Mouse (Mus musculus) urinary bladder, postnatal 4 days (tissue): ENCODE results near the gene Fsip1.
"Not testable (repeated sequence)": the region's sequence is repeated elsewhere in the genome, so short reads cannot be mapped to it uniquely, and the experiment has no call there.

Experiments
- DNase-seq, 2 experiments: peaks; one replicate each; pipeline ENCODE4 v3.0.0; 2021 to 2022; ENCODE audit warnings: low spot score in 2 of 2

Fsip1 gene

GRCm38 (mm10) chr2:118174558-118175383, 82.0 kb downstream of the Fsip1 start:
- no peak for DNase-seq

DNA sequence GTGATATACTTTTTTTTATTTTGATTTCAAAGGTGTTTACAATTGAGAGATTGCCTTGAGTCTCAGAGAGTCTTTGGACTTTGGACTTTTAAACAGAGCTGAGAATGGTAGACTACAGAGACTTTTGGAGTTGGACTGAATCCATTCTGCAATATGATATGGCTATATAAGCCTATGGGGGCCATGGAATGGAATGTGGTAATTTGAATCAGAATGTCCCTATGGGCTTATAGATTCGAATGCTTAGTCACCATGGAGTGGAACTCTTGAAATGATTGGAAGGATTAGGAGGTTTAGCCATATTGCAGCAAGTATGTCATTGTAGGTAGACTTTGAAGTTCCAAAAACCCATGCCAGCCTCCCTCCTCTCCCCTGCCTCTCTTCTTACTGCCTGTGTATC, 88.5 kb downstream of the Fsip1 start:
- no peak for DNase-seq

DNA sequence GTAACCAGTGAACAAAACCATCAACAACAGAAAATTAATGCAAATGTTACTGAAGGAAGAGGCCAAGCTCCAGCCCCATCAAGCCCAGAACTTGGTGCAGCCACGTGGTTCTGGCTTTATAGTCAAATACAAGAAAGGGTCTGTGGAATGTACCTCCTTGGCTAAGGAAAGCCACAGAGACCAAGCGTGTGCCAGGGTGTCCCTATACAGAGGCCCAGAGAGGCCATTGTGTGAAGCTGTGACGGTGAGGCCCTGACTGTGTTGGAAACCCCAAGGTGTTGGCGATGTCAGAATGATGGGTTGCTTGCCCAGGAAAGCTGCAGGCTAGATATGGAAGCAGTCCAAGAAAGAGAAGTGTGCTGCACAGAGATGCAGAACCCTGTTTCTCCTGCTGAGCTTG, 89.0 kb downstream of the Fsip1 start:
- DNase-seq = no peak

- DNase-seq = no peak
These were observed 91.1 kb downstream of the Fsip1 start for GRCm38 (mm10) chr2:118165691-118166090.

DNA sequence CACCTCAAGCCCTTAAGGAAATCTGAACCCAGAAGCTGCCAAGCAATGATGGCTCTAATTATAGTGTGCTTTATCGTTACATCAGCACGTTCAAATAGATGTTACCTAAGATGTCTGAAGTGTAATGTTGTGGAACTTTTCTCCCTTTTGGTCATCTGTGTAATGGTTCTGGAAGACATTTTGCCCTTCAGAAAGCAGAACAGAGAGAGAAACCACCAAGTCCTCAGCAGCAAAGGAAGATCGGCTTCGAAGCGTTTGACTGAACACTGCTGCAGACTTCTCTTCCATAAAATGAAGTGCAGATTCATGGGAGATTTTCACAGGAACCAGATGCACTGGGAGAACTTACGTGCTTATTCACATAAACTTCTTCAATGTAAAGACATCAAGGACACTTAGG, 92.6 kb downstream of the Fsip1 start:
- DNase-seq = no peak

DNA sequence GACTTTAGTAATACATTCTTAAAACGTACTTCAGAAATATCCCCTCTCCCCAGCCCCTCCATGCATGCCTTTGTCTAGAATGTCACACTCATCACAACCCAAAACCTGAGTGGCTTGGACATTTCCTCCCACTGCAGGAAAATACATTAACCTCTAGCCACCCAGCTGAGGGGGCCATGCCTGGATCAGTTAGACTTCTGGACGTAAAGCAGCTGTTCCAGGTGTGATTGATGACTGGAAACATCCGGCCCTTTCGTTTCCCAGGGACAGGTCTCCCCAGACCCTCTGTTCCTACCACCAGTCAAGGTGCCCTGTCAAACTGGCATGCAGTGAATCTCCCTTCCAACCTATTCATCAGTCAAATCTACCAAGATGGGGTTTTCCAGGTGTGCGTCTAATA, 94.3 kb downstream of the Fsip1 start:
- DNase-seq = no peak

DNA sequence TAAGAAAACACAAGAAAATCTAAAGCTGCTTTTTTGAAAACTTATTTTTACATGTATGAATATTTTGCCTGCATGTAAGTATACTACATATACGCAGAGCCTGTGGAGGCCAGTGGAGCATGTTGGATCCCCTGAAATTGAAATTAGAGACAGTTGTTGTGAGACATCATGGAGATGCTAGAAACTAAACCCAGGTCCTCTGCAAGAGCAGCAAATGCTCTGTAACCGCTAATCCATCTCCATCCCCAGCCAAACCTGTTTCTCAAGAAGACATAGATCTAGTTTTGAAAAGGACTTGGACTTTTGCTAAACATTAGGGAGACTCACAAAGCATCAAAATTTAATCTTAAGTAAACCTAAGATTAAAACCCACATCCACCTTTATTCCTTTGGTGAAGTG, 95.8 kb downstream of the Fsip1 start:
- no peak for DNase-seq

- DNase-seq = no peak
These were observed 96.2 kb downstream of the Fsip1 start for GRCm38 (mm10) chr2:118160547-118160946.

DNA sequence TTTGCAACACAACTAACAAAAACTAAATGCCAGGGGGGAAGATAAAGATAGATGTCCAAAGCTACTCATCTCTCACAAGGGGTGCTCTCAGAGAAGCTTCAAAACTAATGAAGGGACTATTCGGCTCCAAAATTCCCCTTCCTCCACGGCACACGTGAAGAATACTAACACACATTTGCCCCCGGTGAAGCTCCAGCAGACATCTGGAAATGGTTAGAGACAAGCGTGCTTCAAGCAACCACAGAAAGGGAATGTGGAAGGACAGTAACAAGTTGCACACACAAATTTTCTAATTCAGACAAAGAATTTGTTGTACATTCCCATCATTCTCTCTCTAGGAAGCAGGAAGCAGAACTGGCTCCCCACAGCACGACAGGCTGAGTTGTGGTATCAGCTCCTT, 97.6 kb downstream of the Fsip1 start:
- DNase-seq = no peak

DNA sequence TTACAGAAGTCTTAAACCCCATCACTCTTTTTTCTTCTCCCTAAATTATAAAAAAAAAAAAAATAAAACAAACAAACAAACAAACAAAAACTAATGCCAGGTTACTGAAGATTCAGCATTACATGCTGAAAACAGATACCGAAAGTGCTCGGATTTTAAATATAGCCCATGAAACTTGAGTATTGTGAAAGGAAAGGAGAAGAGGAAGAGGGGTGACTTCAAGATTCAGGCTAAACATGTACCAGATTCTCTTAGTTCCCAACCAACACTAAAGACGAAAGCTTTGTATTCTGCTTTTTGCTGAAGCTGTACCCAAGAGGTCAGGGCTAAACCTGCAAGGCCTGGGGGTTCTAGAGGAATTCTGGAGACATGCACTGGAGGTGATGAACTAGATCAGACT, 98.7 kb downstream of the Fsip1 start:
- DNase-seq = no peak

GRCm38 (mm10) chr2:118149855-118150563, 106.8 kb downstream of the Fsip1 start:
- DNase-seq = peak; percentile 40 to 65

DNA sequence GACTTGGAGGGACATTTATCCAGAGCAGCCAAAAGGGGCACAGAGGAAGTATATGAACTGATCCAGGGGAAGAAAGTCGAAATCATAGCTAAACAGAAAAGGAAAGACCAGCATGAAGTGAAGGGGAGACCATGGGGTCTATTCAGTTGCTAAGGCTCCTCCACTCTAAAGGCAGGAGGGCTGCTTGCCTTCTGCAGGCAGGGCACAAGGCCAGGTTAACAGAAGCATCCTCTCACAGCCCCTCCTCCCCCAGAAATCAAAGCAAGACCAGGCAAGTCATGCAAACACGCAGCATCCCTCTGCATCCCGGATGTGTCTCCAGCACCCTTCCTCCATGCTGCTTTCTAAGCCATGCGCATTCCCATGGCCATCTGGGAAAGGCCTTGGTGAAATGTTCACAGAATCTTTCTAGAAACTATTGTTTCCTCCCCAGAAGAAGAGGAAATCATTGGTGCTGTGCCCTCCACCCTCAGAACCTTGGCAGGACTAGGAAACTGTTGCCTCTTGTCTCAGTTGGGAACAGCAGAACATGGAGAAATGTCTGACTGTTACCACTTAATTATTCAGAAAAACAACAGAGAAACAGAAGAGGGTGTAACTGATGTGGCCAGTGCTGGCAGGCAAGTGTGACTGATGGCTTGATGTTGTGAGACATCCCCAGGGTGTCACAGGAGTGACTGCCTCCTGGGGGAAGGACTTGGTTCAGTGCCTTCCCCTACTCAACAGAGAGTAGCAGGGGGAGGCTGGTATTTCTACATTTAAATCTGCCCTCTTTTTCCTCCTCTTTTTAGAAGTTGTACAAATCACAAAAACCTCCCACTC, 108.2 kb downstream of the Fsip1 start:
- DNase-seq = no peak

DNA sequence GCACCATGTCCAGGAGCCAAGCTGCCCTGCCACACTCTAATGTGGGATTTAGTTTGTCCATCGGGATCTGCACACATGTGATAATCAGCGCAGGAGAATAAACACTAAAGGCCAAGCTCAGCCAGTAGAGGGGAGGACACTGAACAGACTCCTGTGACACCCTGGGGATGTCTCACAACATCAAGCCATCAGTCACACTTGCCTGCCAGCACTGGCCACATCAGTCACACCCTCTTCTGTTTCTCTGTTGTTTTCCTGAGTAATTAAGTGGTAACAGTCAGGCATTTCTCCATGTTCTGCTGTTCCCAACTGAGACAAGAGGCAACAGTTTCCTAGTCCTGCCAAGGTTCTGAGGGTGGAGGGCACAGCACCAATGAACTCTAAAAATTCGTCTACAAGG, 109.0 kb downstream of the Fsip1 start:
- DNase-seq = not testable (repeated sequence)

- no peak for DNase-seq
These were observed 115.1 kb downstream of the Fsip1 start for GRCm38 (mm10) chr2:118141651-118142050.

DNA sequence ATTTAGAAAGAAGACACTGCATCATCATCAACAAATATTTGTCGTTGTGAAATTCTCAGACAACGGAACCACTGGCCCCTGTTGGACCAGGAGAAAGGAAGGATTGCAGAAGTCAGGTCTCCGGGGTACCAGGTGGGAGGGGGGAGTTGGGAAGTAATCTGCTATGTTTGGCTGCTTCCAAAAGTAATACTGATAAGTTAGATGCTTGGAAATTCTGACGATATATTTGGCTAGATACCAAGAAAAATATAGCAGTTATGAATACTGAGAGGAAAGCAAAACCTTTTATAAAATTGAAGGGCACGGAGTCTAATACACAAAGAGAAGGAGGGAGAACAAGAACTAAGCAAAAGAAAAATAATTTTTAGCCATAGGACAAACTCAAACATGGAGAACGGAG, 117.5 kb downstream of the Fsip1 start:
- DNase-seq = no peak

DNA sequence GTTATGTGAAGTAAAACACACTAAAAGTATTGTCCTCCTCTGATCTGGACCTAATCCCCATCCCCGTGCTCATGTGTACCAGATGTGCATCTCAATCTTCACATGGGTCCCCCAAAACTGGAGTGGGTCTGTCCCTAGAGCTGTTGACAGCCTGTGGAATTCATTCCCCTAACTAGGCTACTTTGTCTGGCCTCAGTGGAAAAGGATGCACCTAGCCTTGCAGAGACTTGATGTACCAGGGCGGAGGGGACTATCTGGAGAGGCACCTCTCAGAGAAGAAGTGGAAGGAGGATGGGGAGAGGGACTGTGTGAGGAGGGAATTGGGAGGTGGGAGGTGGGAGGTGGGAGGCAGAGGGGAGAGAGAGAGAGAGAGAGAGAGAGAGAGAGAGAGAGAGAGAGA, 119.0 kb downstream of the Fsip1 start:
- no peak for DNase-seq

DNA sequence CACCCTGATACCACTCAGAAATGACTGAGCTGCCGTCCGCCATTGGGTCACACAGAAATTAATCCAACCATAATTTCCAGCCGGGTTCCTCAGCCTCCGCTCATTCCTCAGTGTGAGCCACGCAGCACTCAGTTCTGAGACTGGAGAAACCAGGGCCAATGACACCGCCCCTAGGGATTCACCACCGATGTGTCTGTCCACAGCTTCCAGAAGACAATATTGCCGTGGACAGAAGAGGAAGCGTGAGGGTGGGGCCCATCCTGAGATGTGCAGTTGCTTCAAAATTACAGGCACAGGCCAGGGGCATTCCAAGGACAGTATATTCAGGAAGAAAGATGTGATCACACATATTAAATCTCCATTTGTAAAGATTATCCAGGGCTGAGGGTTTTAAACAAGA, 119.7 kb downstream of the Fsip1 start:
- no peak for DNase-seq

DNA sequence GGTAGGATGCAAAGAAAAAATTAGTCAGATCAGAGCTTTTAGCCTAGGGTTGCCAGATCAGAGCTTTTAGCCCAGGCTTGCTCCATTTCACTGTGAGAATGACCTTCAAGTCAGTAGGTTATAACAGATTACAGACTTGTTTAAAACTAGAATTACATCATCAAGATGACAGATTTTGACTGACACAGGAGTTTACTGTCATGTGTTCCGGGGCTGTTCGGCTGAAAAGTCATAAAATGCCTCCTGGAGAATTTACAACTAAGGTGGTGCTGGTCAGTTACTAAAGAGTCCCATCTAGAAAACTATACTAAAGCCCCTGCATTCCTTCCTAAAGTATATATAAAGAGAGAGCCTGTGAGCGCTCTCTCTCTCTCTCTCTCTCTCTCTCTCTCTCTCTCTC, 128.5 kb downstream of the Fsip1 start:
- DNase-seq = no peak

- no peak for DNase-seq
These were observed 129.1 kb downstream of the Fsip1 start for GRCm38 (mm10) chr2:118127516-118128288.

DNA sequence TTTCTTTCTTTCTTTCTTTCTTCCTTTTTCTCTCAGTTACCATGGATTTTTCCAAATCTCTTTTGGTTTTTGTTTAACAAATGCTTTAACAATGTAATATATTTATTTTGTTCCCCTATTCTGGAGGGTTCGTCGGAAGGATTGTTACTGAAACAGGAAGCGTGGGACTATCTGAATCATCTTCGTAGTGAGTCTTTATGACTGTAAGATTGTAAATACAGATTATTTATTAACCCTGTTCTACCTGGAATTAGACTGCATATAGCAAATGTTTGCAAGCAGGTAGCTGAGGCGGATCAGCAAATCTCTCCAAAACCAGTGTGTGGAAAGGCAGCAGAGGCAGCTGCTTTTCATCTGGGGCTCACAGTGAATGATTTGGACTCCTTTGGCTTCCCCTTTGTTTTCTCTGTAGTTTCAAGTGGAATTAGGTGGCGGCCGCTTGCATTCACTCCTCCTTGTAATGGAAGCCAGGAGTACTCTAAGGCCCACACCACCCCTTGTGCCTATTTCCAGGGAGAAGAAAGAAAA, 130.8 kb downstream of the Fsip1 start:
- no peak for DNase-seq

GRCm38 (mm10) chr2:118125211-118125939, 131.4 kb downstream of the Fsip1 start:
- DNase-seq = no peak
